Mouse (Mus musculus): ENCODE measurements at regions not wholly inside any gene's neighbourhood (a gene's known extent, or its start where the extent isn't known, plus 50 kb on each side); places are given as distances from the start of the nearest gene placed in this dataset.
"Not testable (repeated sequence)": the region's sequence is repeated elsewhere in the genome, so short reads cannot be mapped to it uniquely, and the experiment has no call there.

DNA sequence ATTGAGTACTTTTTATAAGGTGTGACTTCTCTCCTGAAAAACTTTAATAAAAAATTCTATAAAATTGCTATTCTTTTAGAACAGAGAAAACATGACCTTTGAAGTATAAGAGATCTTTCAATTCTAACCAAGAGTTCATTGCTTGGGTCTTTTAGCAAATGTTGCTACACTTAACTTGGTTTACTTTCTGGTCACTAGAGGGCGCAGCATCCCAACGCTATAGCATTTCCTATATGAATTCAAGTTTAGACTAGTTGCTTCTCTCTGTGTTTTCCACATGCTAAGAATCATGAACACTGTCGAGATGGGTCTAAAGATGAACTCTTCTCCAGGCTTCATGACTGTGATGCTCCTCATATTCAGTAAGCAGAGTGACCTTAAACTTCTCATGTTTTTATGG, 544.3 kb downstream of the Dad1 start:
- DNase-seq (ENCODE audit: extremely low spot score in 1 of 2, low spot score in 2 of 2); intact Hi-C loops (cut with DNase I); H3K4me3 ChIP-seq; H3K27ac ChIP-seq: not testable (repeated sequence)
- peak; percentile 45 for TF ChIP-seq CTCF (IDR thresholded peaks at IDR 0.05)

- DNase-seq (ENCODE audit: extremely low spot score in 1 of 2, low spot score in 2 of 2); H3K27ac ChIP-seq; H3K4me3 ChIP-seq; intact Hi-C loops (cut with DNase I): not testable (repeated sequence)
Measured at GRCm38 (mm10) chr14:53704351-53704750, 549.6 kb downstream of the Dad1 start.

DNA sequence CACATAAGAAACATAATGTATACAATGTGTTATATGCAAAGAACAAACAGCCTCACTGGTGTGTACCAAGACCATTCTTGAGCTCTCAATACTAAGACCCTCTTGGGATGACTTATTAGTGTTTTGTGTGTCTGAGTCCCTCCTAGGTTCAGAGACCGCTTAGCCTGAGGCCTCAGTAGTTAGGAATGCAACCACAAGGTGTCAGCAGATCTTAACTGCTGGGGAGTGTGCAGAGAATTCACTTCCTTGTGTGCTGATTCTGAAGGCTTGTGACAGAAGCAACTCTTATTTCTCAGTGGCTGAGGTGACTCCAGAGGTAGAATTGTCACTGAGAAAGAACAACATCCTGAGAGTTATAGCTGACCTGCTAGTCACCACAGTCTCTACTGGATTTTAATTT, 550.3 kb downstream of the Dad1 start:
- intact Hi-C loops (cut with DNase I); H3K4me3 ChIP-seq; DNase-seq (ENCODE audit: extremely low spot score in 1 of 2, low spot score in 2 of 2); H3K27ac ChIP-seq: not testable (repeated sequence)
- TF ChIP-seq CTCF (IDR thresholded peaks at IDR 0.05), result peak; percentile 20

DNA sequence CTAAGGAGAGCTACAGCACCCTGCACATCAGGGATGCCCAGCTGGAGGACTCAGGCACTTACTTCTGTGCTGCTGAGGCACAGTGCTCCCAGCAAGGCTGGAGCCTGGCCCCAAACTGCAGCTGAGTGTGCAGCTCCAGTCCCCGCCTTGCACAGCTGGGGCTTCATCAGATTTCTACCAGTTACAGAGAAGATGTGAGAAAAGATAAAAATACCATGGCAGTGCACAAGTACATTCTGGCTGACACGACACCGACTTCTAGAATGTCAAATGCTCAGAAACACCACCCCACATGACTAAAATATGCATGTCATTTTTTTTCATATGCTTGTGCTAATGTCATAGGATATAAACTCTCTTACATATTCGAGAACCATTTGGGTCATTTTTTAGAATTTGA, 569.8 kb downstream of the Dad1 start:
- H3K4me3 ChIP-seq; DNase-seq (ENCODE audit: extremely low spot score in 1 of 2, low spot score in 2 of 2); H3K27ac ChIP-seq; intact Hi-C loops (cut with DNase I): not testable (repeated sequence)

GRCm38 (mm10) chr14:53683361-53684015, 570.4 kb downstream of the Dad1 start:
- H3K27ac ChIP-seq; intact Hi-C loops (cut with DNase I); DNase-seq (ENCODE audit: extremely low spot score in 1 of 2, low spot score in 2 of 2); H3K4me3 ChIP-seq: not testable (repeated sequence)

- DNase-seq (ENCODE audit: extremely low spot score in 1 of 2, low spot score in 2 of 2); intact Hi-C loops (cut with DNase I); H3K4me3 ChIP-seq; H3K27ac ChIP-seq: not testable (repeated sequence)
- peak; percentile 3 for TF ChIP-seq CTCF (IDR thresholded peaks at IDR 0.05)
Measured at GRCm38 (mm10) chr14:53682679-53683078, 571.2 kb downstream of the Dad1 start.

GRCm38 (mm10) chr14:53681320-53681719, 572.6 kb downstream of the Dad1 start:
- H3K4me3 ChIP-seq; intact Hi-C loops (cut with DNase I); DNase-seq (ENCODE audit: extremely low spot score in 1 of 2, low spot score in 2 of 2); H3K27ac ChIP-seq: not testable (repeated sequence)

DNA sequence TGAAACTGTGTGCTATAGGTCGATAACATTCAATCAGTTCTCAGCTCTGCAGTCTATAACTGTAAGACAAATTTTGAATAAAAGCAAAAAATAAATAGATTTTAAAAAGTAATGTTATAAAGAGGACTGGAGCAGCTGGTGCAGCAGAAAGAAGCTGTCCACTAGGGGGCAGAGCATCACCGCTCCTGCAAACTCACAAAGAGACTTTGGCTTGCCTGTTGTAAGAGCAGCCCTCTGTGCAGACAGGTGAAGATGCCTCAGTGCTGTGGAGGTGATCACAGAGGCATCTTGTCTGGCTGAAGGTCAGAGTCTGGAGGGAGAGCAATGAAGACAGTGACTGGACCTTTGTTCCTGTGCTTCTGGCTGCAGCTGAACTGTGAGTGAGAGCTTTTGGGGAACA, 588.2 kb downstream of the Dad1 start:
- peak; percentile 10 to 18 for DNase-seq (ENCODE audit: extremely low spot score in 1 of 2, low spot score in 2 of 2)
- TF ChIP-seq CTCF (IDR thresholded peaks at IDR 0.05), result peak; percentile 67
- intact Hi-C loops (cut with DNase I); H3K27ac ChIP-seq; H3K4me3 ChIP-seq: not testable (repeated sequence)

DNA sequence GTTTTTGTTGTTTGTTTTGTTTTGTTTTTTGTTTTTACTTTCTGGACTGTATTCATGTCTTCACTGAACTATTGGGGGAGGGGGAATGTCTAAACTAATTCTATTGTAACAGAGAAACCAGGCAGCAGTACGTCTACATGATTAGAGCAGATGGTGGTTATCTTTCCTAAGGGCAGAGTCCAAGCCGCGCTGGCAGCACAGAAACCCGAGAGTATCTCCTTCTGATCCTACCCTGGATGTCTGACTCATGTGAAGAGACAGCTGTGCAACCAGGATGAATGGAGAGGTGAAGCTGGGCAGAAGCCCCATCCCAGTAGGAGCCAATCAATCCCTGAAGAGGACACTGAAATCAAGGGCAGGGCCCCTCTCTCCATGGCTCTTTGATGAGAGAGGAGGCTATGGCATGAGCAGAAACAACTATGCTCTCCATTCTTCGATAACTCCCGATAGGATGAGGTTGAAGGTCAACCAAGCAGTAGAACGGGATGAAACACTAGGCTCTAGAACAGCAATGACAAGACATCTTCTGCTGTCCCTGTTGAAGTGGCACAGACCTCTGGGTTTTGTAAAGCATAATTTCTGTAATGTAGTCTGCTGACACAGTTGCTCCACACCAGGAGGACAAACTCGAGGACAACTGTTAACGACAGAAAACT, 591.1 kb downstream of the Dad1 start:
- DNase-seq (ENCODE audit: extremely low spot score in 1 of 2, low spot score in 2 of 2); H3K27ac ChIP-seq; H3K4me3 ChIP-seq; intact Hi-C loops (cut with DNase I): not testable (repeated sequence)

GRCm38 (mm10) chr14:53654669-53655068, 599.2 kb downstream of the Dad1 start:
- H3K4me3 ChIP-seq; intact Hi-C loops (cut with DNase I); H3K27ac ChIP-seq; DNase-seq (ENCODE audit: extremely low spot score in 1 of 2, low spot score in 2 of 2): not testable (repeated sequence)
- peak; percentile 25 for TF ChIP-seq CTCF (IDR thresholded peaks at IDR 0.05)

DNA sequence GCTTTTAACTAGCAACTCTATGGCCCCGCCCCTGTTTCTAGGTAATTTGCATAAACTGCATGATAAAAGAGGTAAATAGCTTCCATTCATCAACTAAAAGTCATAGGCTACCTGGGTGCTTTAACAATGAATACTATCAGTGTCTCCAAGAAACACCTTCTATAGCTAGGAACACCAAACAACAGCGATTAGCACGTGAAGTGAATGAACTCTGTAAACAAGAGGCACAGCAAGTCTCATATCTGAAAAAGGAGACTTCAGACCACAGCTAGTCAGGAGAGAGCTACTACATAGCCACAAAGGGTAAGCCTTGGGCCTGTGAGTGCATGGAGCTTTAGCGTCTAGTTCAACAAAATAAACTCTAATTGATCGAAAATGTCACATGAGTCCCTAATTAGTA, 602.8 kb downstream of the Dad1 start:
- intact Hi-C loops (cut with DNase I); H3K4me3 ChIP-seq; DNase-seq (ENCODE audit: extremely low spot score in 1 of 2, low spot score in 2 of 2): not testable (repeated sequence)

DNA sequence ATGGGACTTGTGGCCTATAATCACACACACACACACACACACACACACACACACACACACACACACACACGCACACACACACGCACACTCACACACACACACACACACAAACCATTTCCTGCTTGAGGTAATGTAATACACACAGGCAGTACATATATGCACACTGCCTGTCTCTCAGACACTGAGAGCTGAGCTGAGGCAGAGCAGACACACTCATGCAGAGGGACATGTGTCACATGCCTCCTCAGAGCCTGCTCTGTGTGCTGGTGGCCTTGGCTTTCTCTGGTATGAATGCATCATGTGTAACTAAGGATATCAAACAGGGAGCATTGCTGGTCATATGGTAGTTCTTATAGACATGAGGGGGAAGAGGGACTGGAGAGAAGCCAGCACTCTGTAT, 604.7 kb downstream of the Dad1 start:
- DNase-seq (ENCODE audit: extremely low spot score in 1 of 2, low spot score in 2 of 2); intact Hi-C loops (cut with DNase I); H3K4me3 ChIP-seq; H3K27ac ChIP-seq: not testable (repeated sequence)

More for the DNA sequence above, 602.8 kb downstream of the Dad1 start:
- H3K27ac ChIP-seq, result not testable (repeated sequence)

DNA sequence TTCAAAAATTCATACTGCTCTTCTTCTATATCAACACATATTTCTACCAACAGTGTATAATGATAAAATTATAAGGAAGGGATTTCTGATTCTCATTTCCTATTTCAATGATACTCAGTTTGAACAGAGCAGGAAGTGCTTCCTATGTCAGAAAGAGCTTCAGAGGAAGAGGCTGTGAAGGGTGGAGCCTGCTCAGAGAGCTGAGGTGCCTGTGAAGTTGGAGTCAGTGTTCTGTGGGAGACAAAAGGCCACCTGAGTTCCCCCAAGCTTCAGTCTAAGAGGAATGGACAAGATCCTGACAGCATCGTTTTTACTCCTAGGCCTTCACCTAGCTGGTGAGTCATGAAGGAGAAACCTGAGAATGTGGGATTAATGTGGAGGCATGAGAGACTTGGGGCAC, 613.5 kb downstream of the Dad1 start:
- intact Hi-C loops (cut with DNase I), result not testable (repeated sequence)

More for the DNA sequence above, 613.5 kb downstream of the Dad1 start:
- not testable (repeated sequence) for H3K27ac ChIP-seq; DNase-seq (ENCODE audit: extremely low spot score in 1 of 2, low spot score in 2 of 2); H3K4me3 ChIP-seq
